Mouse (Mus musculus) embryonic stem cell, embryonic (primary cell): Measurements from ENCODE around the gene Gm49630.
"Not testable (repeated sequence)": the region's sequence is repeated elsewhere in the genome, so short reads cannot be mapped to it uniquely, and the experiment has no call there.

Experiments
- CTCF ChIA-PET, 4 experiments: fragments of 300-600 bp in 2 of 4; fragments of 350-600 bp in 2 of 4; sonication (Branson Sonifier 250); formaldehyde crosslinking; loops; one replicate each; lab custom pipeline; 2022; ENCODE audit warnings: inconsistent platforms in 2 of 4; lab: Charles Lee
- POLR2A ChIA-PET, 4 experiments: fragments of 300-600 bp in 2 of 4; fragments of 350-600 bp in 2 of 4; sonication (Branson Sonifier 250); formaldehyde crosslinking; loops; one replicate each; lab custom pipeline; 2022; ENCODE audit warnings: antibody characterized with exemption in 4 of 4, inconsistent platforms in 1 of 4; lab: Charles Lee

Gm49630 gene

GRCm38 (mm10) chr17:7371879-7372278, at the start of gene Gm49630:
Gene Gm49630, minus strand, starts transcription at chr17:7371979.
- CTCF ChIA-PET, POLR2A ChIA-PET: not testable (repeated sequence)

- CTCF ChIA-PET = interaction anchor here in 2 of 4 experiments (0.6 to 0.7 kb wide), 2 partner anchors 212 to 1590 kb away, joined by 3 to 4 read pairs; no protein-coding TSS in a partner anchor
- POLR2A ChIA-PET = not testable (repeated sequence)
These were observed 48.6 kb upstream of the Gm49630 start for GRCm38 (mm10) chr17:7420191-7420973.

GRCm38 (mm10) chr17:7414601-7415310, 43.0 kb upstream of the Gm49630 start:
- POLR2A ChIA-PET = not testable (repeated sequence)

GRCm38 (mm10) chr17:7413336-7413735, 41.6 kb upstream of the Gm49630 start:
- CTCF ChIA-PET = interaction anchor here in 2 of 4 experiments (0.7 kb wide), 2 partner anchors 33 to 46 kb away, joined by 3 to 10 read pairs; no protein-coding TSS in a partner anchor
- POLR2A ChIA-PET = not testable (repeated sequence)

More at GRCm38 (mm10) chr17:7414601-7415310, 43.0 kb upstream of the Gm49630 start:
- CTCF ChIA-PET = interaction anchor here in 1 of 4 experiments (0.5 to 0.6 kb wide), 4 partner anchors 174 to 1393 kb away, joined by 3 to 7 read pairs (median 4); no protein-coding TSS in a partner anchor

- CTCF ChIA-PET, POLR2A ChIA-PET: not testable (repeated sequence)
These were observed 28.0 kb upstream of the Gm49630 start for GRCm38 (mm10) chr17:7399770-7400169.

- POLR2A ChIA-PET, CTCF ChIA-PET: not testable (repeated sequence)
These were observed 26.5 kb upstream of the Gm49630 start for GRCm38 (mm10) chr17:7398198-7398847.

- POLR2A ChIA-PET, CTCF ChIA-PET: not testable (repeated sequence)
These were observed 25.3 kb upstream of the Gm49630 start for GRCm38 (mm10) chr17:7397079-7397478.

- CTCF ChIA-PET, POLR2A ChIA-PET: not testable (repeated sequence)
These were observed 24.5 kb upstream of the Gm49630 start for GRCm38 (mm10) chr17:7396288-7396687.

- CTCF ChIA-PET, POLR2A ChIA-PET: not testable (repeated sequence)
These were observed 23.9 kb upstream of the Gm49630 start for GRCm38 (mm10) chr17:7395671-7396070.

GRCm38 (mm10) chr17:7395116-7395515, 23.3 kb upstream of the Gm49630 start:
- POLR2A ChIA-PET, CTCF ChIA-PET: not testable (repeated sequence)

GRCm38 (mm10) chr17:7389898-7390297, 18.1 kb upstream of the Gm49630 start:
- POLR2A ChIA-PET, CTCF ChIA-PET: not testable (repeated sequence)

- POLR2A ChIA-PET = not testable (repeated sequence)
These were observed 17.2 kb upstream of the Gm49630 start for GRCm38 (mm10) chr17:7388958-7389356.

GRCm38 (mm10) chr17:7388341-7388957, 16.7 kb upstream of the Gm49630 start:
- CTCF ChIA-PET, POLR2A ChIA-PET: not testable (repeated sequence)

More at GRCm38 (mm10) chr17:7388958-7389356, 17.2 kb upstream of the Gm49630 start:
- CTCF ChIA-PET = not testable (repeated sequence)

GRCm38 (mm10) chr17:7386016-7386415, 14.2 kb upstream of the Gm49630 start:
- CTCF ChIA-PET, POLR2A ChIA-PET: not testable (repeated sequence)

- POLR2A ChIA-PET, CTCF ChIA-PET: not testable (repeated sequence)
These were observed 13.6 kb upstream of the Gm49630 start, which contains the start of gene Unc93a2 for GRCm38 (mm10) chr17:7385364-7385763. Gene Unc93a2, minus strand, starts transcription at chr17:7385464.

GRCm38 (mm10) chr17:7383167-7384143, 11.7 kb upstream of the Gm49630 start:
- POLR2A ChIA-PET, CTCF ChIA-PET: not testable (repeated sequence)

GRCm38 (mm10) chr17:7382711-7383110, 10.9 kb upstream of the Gm49630 start:
- CTCF ChIA-PET, POLR2A ChIA-PET: not testable (repeated sequence)

GRCm38 (mm10) chr17:7377907-7378306, 6.1 kb upstream of the Gm49630 start:
- POLR2A ChIA-PET, CTCF ChIA-PET: not testable (repeated sequence)
